Mouse (Mus musculus) lung, adult 2 months (tissue): ENCODE results near the gene Dlgap5. TPM values are rescaled to one million over a fixed set of nuclear protein-coding genes. Genes with fewer than 3 reads are reported as not detected.

Source experiments
- DNase-seq: peaks from one replicate; pipeline ENCODE4 v3.0.0; 2022
- H3K4me1 ChIP-seq: fragments of 200-500 bp; 2 replicates; pipeline ENCODE4 v1.6.1; 2011; ENCODE audit warnings: low read length; ENCODE audit not compliant: control insufficient read depth, insufficient read depth
- H3K4me3 ChIP-seq: fragments of 200-500 bp; replicated peaks from 2 replicates; pipeline ENCODE3; 2011; ENCODE audit warnings: low read depth, mild to moderate bottlenecking, control low read depth, low read length; ENCODE audit errors: extremely low read depth
- CTCF ChIP-seq: fragments of 200-500 bp; IDR thresholded peaks from 2 replicates; pipeline ENCODE4 v1.5.1; 2011; ENCODE audit warnings: mild to moderate bottlenecking, low read length, control low read depth; ENCODE audit not compliant: insufficient read depth
- POLR2A ChIP-seq: fragments of 200-500 bp; IDR thresholded peaks from 2 replicates; pipeline ENCODE4 v1.6.1; 2011; ENCODE audit warnings: low read depth, mild to moderate bottlenecking, control low read depth, low read length, borderline replicate concordance; ENCODE audit errors: extremely low read depth
- WGBS: fragments of 180-500 bp; shearing (Covaris S2); methylation state at CpG from one replicate; pipeline ENCODE4 v1.1.7; 2018; 5-methylcytosine and 5-hydroxymethylcytosine counted together
- polyA plus RNA-seq: library from polyadenylated mRNA; depleted of rRNA; stranded (reverse); fragments of >200 nt; gene quantifications from 2 replicates; pipeline ENCODE4 v1.2.3, GENCODE M21; 2012

Gene Dlgap5
- polyA plus RNA-seq, 1 experiment = 1.1 TPM

DNA sequence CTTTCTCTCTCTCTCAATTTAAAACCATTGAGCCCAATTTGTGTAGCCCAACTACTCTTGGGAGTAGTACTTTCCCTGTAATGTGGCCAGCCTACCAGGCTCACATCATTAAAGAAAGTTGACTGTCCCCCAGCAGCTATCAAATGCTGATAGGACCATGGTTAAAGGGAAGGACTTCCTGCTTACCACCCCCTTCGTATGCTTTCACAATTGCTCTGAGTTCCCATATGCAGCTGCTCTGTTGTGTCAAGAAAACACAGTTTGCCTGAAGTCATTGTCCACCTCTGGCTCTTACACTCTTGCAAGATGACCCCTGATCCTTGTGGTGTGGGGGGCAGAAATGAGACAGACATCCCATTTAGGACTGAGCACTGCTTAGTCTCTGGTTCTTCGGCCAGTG, 26.7 kb upstream of the Dlgap5 start:
- Histone ChIP-seq H3K4me3 (no peak overlapping the region), H3K4me1 (no peaks in the 10 kb centered on the region)
- WGBS = 37% methylated on average over 2 of the region's 2 CpGs
- TF ChIP-seq POLR2A = no peak
- TF ChIP-seq CTCF = no peak
- DNase-seq = no peak

DNA sequence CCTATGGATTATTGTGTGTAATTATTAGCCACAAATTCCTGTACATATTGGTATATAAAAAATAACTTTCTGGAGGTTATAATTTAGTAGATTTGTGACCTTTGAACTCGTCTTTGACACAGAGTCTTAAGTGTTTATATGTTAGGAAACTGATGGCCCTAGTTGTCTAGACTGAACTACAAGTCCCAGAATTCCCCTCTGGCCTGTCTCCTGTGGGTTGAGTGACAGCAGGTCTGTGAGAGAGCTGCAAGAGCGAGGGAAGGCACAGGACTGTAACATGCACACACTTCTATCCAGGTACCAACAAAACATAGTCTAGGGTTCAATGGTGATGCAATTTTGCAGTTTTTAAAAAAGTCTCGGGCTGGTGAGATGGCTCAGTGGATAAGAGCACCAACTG, 20.7 kb upstream of the Dlgap5 start:
- no peak for DNase-seq
- TF ChIP-seq CTCF (no peak), POLR2A (no peak)
- 61% methylated on average over 3 of the region's 3 CpGs for WGBS
- Histone ChIP-seq H3K4me1 (no peaks in the 10 kb centered on the region), H3K4me3 (no peak overlapping the region)

DNA sequence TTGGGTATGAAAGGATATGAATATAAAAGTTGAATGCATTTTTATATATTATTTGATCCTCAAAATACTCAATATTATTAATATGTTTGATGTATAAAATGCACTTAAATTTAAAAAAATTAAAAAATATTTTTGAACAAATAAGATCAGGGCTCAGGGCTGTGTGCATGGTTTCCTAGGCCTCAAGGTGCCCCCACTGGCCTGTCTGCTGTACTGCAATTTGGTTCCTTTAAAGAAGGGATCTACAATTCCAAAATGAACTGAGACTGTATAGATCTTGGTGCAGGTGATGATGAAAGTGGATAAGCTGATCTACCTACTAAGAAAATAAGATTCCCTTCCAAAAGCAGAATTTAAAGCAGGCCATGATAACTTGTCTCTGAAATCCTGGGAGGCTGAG, 14.8 kb upstream of the Dlgap5 start:
- peak; percentile 43 for TF ChIP-seq CTCF
- no peak for TF ChIP-seq POLR2A
- DNase-seq = no peak
- no peaks in the 10 kb centered on the region for H3K4me1 ChIP-seq
- H3K4me3 ChIP-seq = no peak overlapping the region

DNA sequence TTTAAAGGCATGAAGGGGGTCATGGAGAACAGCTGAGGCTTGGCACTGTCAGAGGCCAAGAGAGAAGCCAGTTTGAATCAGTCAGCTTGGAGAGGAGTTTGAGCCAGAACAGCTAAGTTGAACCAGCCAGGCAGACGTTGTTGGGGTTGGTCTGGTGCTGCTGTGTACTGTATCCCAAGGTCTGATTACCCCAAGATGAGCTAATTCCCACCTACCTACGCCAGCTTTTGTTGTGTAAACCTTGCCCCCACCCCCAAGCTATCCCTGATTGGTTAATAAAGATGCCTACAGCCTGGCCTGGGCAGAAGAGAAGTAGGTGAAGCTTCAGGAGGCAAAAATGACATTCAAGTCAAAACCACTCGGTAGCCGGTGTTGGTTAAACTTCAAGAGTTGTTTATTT, 4.3 kb upstream of the Dlgap5 start:
- WGBS = 81% methylated on average over 4 of the region's 4 CpGs
- H3K4me1 ChIP-seq = no peaks in the 10 kb centered on the region
- H3K4me3 ChIP-seq = no peak overlapping the region
- DNase-seq = no peak
- no peak for TF ChIP-seq CTCF

DNA sequence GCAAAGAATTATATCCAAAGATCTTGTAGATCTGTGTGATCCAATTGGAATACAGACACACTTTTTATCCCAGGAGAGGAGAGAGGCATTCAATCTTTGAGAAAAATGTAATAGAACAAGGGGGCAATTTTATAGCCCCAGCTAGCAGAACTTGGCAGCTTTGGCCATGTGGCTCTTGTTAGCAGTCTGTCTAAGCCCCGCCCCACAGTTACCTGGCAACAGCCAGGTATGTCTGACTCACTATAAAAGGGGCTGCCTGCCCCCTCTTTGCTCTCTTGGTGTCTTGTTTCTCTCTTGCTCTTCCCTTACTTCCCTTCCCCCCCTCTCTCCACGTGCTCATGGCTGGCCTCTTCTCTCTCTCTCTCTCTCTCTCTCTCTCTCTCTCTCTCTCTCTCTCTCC, 3.4 kb upstream of the Dlgap5 start:
- no peak for TF ChIP-seq POLR2A
- no peak for TF ChIP-seq CTCF
- H3K4me1 ChIP-seq = no peaks in the 10 kb centered on the region
- WGBS = 26% methylated on average over 2 of the region's 2 CpGs
- H3K4me3 ChIP-seq = no peak overlapping the region
- DNase-seq = no peak

DNA sequence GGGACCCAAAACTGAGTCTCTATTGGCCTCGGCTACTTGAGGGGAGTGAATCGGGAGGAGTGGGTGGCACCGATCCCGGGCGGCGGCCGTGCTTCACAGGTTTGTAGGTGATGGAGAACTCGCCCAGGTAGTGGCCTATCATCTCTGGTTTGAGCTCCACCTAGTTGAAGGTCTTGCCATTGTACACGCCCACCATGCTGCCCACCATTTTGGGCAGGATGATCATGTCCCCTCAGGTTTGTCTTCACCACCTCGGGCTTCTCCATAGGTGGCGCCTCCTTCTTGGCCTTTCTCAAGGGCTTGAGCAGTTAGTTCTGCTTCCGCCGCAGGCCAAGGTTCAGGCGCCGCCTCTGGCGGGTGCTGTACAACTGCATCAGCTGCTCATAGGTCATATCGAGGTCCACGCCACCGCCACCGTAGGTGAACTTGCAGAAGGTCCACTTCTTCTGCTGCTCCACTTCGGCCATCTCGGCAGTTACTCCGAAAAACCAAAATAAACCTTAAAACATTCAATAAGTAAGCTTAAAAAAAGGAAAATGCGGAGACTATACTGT, 1.6 kb upstream of the Dlgap5 start:
- Histone ChIP-seq H3K4me3 (no peak overlapping the region), H3K4me1 (no peaks in the 10 kb centered on the region)
- DNase-seq = no peak
- TF ChIP-seq POLR2A (no peak), CTCF (no peak)
- 94% methylated on average over 24 of the region's 24 CpGs for WGBS

DNA sequence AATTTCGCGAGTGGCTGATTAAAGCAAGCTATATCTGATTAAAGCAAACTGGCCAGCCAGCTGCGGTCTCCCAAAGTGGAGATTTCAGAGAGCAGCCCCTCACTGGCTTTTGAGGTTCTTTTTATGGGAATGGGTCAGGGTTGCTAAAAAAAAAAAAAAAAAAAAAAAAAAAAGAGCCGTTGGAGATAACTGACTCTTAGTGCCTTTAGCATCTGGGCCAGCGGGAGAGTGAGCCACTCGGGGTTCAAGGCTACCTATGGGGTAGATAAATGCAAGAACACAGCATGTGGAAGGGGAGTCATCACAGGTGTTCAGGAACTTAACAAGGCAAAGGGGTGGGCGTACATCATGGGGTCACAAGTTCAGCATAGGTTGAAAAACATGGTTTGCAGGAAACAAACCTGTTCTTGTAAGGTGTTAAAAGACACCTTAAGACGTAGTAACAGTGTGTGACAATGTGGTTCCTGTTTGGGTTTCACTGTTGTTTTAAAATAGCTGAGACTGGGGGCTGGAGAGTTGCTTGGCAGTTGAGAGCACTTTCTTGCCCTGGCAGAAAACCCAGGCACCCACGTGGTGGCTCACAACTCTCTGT, 923 bp upstream of the Dlgap5 start:
- no peak for DNase-seq
- TF ChIP-seq CTCF = no peak
- no peak for TF ChIP-seq POLR2A
- 75% methylated on average over 9 of the region's 9 CpGs for WGBS
- no peaks in the 10 kb centered on the region for H3K4me1 ChIP-seq
- H3K4me3 ChIP-seq = no peak overlapping the region

DNA sequence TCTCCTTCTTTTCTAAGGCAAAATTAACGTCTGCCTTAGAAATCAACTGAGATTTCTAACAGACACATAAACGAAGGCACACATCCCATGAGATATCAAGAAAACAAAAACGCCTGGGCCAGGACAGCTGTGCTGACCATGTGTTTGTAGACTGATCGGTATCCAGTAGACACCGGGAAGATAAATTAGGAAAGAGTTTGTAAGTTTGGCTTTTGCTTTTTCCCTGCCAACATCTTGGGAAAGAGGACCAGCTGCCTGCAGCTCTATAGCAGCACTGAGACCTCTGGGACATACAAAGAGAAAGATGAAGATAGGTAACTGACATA, 422 bp upstream of the Dlgap5 start:
- DNase-seq = no peak

DNA sequence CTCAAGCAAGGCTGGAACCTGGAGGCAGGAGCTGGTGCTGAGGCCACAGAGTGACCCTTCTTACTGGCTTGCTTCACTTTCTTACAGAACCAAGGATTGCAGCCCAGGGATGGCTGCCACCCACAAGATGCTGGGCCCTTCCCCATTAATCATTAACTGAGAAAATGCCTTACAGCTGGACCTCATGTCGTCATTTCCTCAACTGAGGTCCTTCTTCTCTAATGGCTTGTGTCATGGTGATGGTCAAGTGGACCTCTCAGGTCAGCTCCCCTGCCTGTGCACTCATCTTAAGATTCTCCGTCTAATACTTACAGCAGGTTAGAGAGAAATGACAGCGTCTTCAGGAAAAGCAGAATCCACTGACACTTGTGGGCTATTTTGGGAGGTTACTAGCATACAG, 861 bp downstream of the Dlgap5 start:
- Histone ChIP-seq H3K4me1 (no peaks in the 10 kb centered on the region), H3K4me3 (no peak overlapping the region)
- no peak for DNase-seq
- 25% methylated on average over 3 of the region's 3 CpGs for WGBS
- TF ChIP-seq CTCF = no peak
- TF ChIP-seq POLR2A = no peak

More for the DNA sequence above, 422 bp upstream of the Dlgap5 start:
- TF ChIP-seq CTCF = no peak
- no peak for TF ChIP-seq POLR2A
- H3K4me3 ChIP-seq = no peak overlapping the region
- H3K4me1 ChIP-seq = no peaks in the 10 kb centered on the region
- WGBS = 30% methylated on average over 5 of the region's 5 CpGs

DNA sequence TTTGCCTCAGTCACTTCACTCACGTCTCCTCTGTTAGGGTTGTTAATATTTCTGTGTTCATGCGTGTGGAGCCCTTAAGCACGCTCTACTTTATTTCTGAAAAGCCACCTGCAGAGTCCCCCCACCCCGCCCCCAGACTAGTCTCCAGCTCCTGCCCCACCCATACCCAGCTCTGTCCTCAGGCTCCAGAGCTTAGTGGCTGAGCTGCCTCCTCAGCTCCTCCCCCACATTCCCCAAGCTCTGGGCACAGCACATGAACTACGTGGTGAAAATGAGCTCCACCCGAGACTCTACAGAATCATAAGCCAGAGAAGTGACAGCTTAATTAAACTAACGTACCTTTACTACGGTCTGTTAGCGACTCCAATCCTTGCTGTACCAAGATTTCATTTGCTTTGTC, 12.2 kb downstream of the Dlgap5 start:
- no peak overlapping the region for H3K4me3 ChIP-seq
- WGBS = 80% methylated on average over 9 of the region's 9 CpGs
- no peak for TF ChIP-seq CTCF
- no peak for TF ChIP-seq POLR2A
- H3K4me1 ChIP-seq = no peaks in the 10 kb centered on the region
- no peak for DNase-seq
